Comparison of ENCODE assay signal across 8 mouse cellular contexts in the genomic region with DNA sequence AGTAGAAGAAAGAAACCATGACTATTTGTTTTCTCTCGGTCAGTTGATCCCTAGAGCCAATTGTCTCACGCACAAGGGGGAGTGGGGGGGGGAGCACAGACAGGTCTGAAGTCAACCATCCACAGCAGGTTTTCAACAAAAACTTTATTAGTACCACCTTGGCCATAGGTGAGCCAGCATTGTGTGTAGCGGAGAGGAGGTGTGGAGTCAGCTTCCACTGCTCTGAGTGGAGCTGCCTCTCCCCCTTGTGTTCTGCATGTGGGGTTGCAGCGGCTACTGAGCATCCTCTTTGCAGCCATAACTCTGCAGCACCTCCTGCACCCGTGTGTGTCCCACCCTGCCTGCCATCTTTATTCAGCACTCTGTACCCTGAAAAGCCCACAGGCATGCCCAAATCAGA. TPM values are rescaled to one million over a fixed set of nuclear protein-coding genes. Genes with fewer than 3 reads are reported as not detected.
DNase-seq lines count a peak whose midpoint lies in the region; ATAC-seq and TF ChIP-seq lines count a peak whose summit lies in the region.

No protein-coding gene starts in this region.

- H3K9me3 ChIP-seq in midbrain, postnatal 0 days (ENCODE audit: low read length) = no peaks in the 10 kb centered on the region

- no peak overlapping the region for H3K4me3 ChIP-seq in midbrain, postnatal 0 days (ENCODE audit: low read depth, low read length)

- no peaks in the 10 kb centered on the region for H3K27me3 ChIP-seq in midbrain, postnatal 0 days (ENCODE audit: insufficient read depth, low read length)

- 19% methylated on average over 5 of the region's 5 CpGs for WGBS in midbrain, postnatal 0 days

- DNase-seq in layer of hippocampus, adult 11-12 months (ENCODE audit: low spot score) = peak; percentile 32
- no peak for DNase-seq in layer of hippocampus, adult 8-10 months (ENCODE audit: low spot score in 2 of 2)
- peak; percentile 13 for DNase-seq in ZHBTc4 (ENCODE audit: low read depth, low spot score)
- DNase-seq in embryo, embryonic 9.5 days (ENCODE audit: extremely low spot score) = peak; percentile 15
- peak; percentile 81 for DNase-seq in midbrain, postnatal 0 days (ENCODE audit: low spot score)
- DNase-seq in ovary, postnatal 10 days (ENCODE audit: low spot score) = no peak
- DNase-seq in layer of hippocampus, adult 9-10 months (ENCODE audit: low spot score) = no peak
- DNase-seq in urinary bladder, adult 2 months (ENCODE audit: low spot score) = no peak

- H3K27ac ChIP-seq in midbrain, postnatal 0 days (ENCODE audit: low read depth, low read length) = no peak overlapping the region

- ATAC-seq in midbrain, postnatal 0 days (ENCODE audit: low FRiP score) = peak; percentile 75

- peak; percentile 90 for TF ChIP-seq CTCF in midbrain, postnatal 0 days (IDR thresholded peaks at IDR 0.05)

- H3K9ac ChIP-seq in midbrain, postnatal 0 days (replicated peaks; ENCODE audit: low read length, poor library complexity, severe bottlenecking) = no peak overlapping the region

- peak overlapping the region; percentile 25; the same call in 1 of the 2 replicates for H3K4me2 ChIP-seq in midbrain, postnatal 0 days (ENCODE audit: low read depth, low read length, poor library complexity, severe bottlenecking)

- no peaks in the 10 kb centered on the region for H3K36me3 ChIP-seq in midbrain, postnatal 0 days (ENCODE audit: insufficient read depth, low read length)

- H3K4me1 ChIP-seq in midbrain, postnatal 0 days (ENCODE audit: insufficient read depth, low read length) = no peaks in the 10 kb centered on the region; the same call in 1 of the 2 replicates

RNA-seq across cellular contexts. Expression of gene Asic2, which starts 6.3 kb away (rescaled TPM):
- total RNA-seq in layer of hippocampus, adult 8-10 months (2022) = 10 to 100 TPM; 53.7 to 58.2 (median 54.8) TPM
- 60.2 and 63.8 TPM in 2 replicates for total RNA-seq in midbrain, postnatal 0 days (2014; rRNA removed)
- 19.8 and 20.3 TPM in 2 replicates for polyA plus RNA-seq in midbrain, postnatal 0 days (2015; fragmentation: Nextera tagmentation; extraction: Ambion mirVana)
- 1.2 and 1.5 TPM in 2 replicates for polyA plus RNA-seq in urinary bladder, adult 2 months (2012; rRNA removed)

Comparison
In these comparisons a context has a peak if more than half of its experiments do, and no peak if none do; other contexts are left out.
1. DNase-seq: peak in layer of hippocampus, adult 11-12 months (single experiment), ZHBTc4 (single experiment), embryo, embryonic 9.5 days (single experiment) and midbrain, postnatal 0 days (single experiment); none in layer of hippocampus, adult 8-10 months (0 of 2), ovary, postnatal 10 days (single experiment), layer of hippocampus, adult 9-10 months (single experiment) and urinary bladder, adult 2 months (single experiment).